Mouse (Mus musculus): ENCODE measurements at regions not wholly inside any gene's neighbourhood (a gene's known extent, or its start where the extent isn't known, plus 50 kb on each side); places are given as distances from the start of the nearest gene placed in this dataset.
A peak's percentile ranks its signal among the peaks of the same experiment; 100 is the strongest.

- Histone ChIP-seq H3K9ac (ENCODE audit: low read depth, low read length) (no peak overlapping the region), H3K9me3 (ENCODE audit: control insufficient read depth, low read length) (no peaks in the 10 kb centered on the region), H3K36me3 (ENCODE audit: control insufficient read depth, insufficient read depth, low read length) (no peaks in the 10 kb centered on the region), H3K4me2 (replicated peaks; ENCODE audit: low read depth, low read length) (no peak overlapping the region), H3K4me3 (ENCODE audit: low read length) (no peak overlapping the region), H3K4me1 (ENCODE audit: control insufficient read depth, insufficient read depth, low read length) (no peaks in the 10 kb centered on the region), H3K27ac (ENCODE audit: low read depth, low read length) (no peak overlapping the region), H3K27me3 (ENCODE audit: control insufficient read depth, insufficient read depth, low read length) (no peaks in the 10 kb centered on the region)
- no peak for ATAC-seq (ENCODE audit: low FRiP score, low TSS enrichment)
- 95% methylated on average over 1 of the region's 1 CpGs for WGBS
Observed at GRCm38 (mm10) chr14:85286203-85286602, 842.8 kb downstream of the Pcdh17 start.

GRCm38 (mm10) chr14:85287460-85287859 is 844.1 kb downstream of the Pcdh17 start:
- Histone ChIP-seq H3K4me3 (ENCODE audit: low read length) (no peak overlapping the region), H3K9ac (ENCODE audit: low read depth, low read length) (no peak overlapping the region), H3K9me3 (ENCODE audit: control insufficient read depth, low read length) (no peaks in the 10 kb centered on the region), H3K27ac (ENCODE audit: low read depth, low read length) (no peak overlapping the region), H3K36me3 (ENCODE audit: control insufficient read depth, insufficient read depth, low read length) (no peaks in the 10 kb centered on the region), H3K4me2 (replicated peaks; ENCODE audit: low read depth, low read length) (no peak overlapping the region), H3K4me1 (ENCODE audit: control insufficient read depth, insufficient read depth, low read length) (no peaks in the 10 kb centered on the region), H3K27me3 (ENCODE audit: control insufficient read depth, insufficient read depth, low read length) (no peaks in the 10 kb centered on the region)
- 82% methylated on average over 2 of the region's 2 CpGs for WGBS
- ATAC-seq (ENCODE audit: low FRiP score, low TSS enrichment) = no peak

GRCm38 (mm10) chr14:85298991-85299390 is 855.6 kb downstream of the Pcdh17 start:
- H3K9me3 ChIP-seq (ENCODE audit: control insufficient read depth, low read length) = no peaks in the 10 kb centered on the region
- no peak overlapping the region for H3K27ac ChIP-seq (ENCODE audit: low read depth, low read length)
- no peak overlapping the region for H3K4me2 ChIP-seq (replicated peaks; ENCODE audit: low read depth, low read length)
- ATAC-seq (ENCODE audit: low FRiP score, low TSS enrichment) = no peak
- 67% methylated on average over 3 of the region's 3 CpGs for WGBS
- no peak overlapping the region for H3K4me3 ChIP-seq (ENCODE audit: low read length)
- H3K36me3 ChIP-seq (ENCODE audit: control insufficient read depth, insufficient read depth, low read length) = no peaks in the 10 kb centered on the region
- no peaks in the 10 kb centered on the region for H3K27me3 ChIP-seq (ENCODE audit: control insufficient read depth, insufficient read depth, low read length)
- no peaks in the 10 kb centered on the region for H3K4me1 ChIP-seq (ENCODE audit: control insufficient read depth, insufficient read depth, low read length)
- no peak overlapping the region for H3K9ac ChIP-seq (ENCODE audit: low read depth, low read length)

DNA sequence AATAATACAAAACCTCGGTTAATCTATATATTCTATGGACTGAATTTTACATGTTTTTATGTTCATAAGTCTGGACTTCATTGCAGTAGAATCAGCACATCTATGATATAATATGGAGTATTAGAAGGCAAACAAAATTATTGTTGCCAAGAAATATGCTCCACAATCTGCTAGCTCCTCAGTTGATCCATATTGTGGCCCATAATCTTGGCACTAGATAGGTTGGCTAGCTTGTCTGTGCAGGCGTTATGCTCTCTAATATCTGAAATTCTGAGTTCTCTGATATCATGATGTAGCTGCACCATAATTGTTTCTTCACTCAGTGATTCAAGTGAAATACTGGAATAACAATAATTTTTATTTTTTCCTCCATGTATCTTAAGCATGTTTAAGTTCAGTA is 877.3 kb downstream of the Pcdh17 start:
- no peak for ATAC-seq (ENCODE audit: low FRiP score, low TSS enrichment)
- no peak overlapping the region for H3K4me3 ChIP-seq (ENCODE audit: low read length)
- WGBS = 97% methylated on average over 2 of the region's 2 CpGs

GRCm38 (mm10) chr14:85333277-85333676 is 889.9 kb downstream of the Pcdh17 start:
- peak; percentile 62; the same call in 1 of the 2 replicates for ATAC-seq (ENCODE audit: low FRiP score, low TSS enrichment)
- Histone ChIP-seq H3K36me3 (ENCODE audit: control insufficient read depth, insufficient read depth, low read length) (no peaks in the 10 kb centered on the region), H3K4me2 (replicated peaks; ENCODE audit: low read depth, low read length) (no peak overlapping the region), H3K27ac (ENCODE audit: low read depth, low read length) (no peak overlapping the region), H3K4me3 (ENCODE audit: low read length) (no peak overlapping the region), H3K9ac (ENCODE audit: low read depth, low read length) (no peak overlapping the region), H3K9me3 (ENCODE audit: control insufficient read depth, low read length) (no peaks in the 10 kb centered on the region), H3K27me3 (ENCODE audit: control insufficient read depth, insufficient read depth, low read length) (no peaks in the 10 kb centered on the region), H3K4me1 (ENCODE audit: control insufficient read depth, insufficient read depth, low read length) (no peaks in the 10 kb centered on the region)
- 12% methylated on average over 3 of the region's 3 CpGs for WGBS

More for the DNA sequence above, 877.3 kb downstream of the Pcdh17 start:
- Histone ChIP-seq H3K36me3 (ENCODE audit: control insufficient read depth, insufficient read depth, low read length) (no peaks in the 10 kb centered on the region), H3K9ac (ENCODE audit: low read depth, low read length) (no peak overlapping the region), H3K9me3 (ENCODE audit: control insufficient read depth, low read length) (no peaks in the 10 kb centered on the region), H3K27me3 (ENCODE audit: control insufficient read depth, insufficient read depth, low read length) (no peaks in the 10 kb centered on the region), H3K4me2 (replicated peaks; ENCODE audit: low read depth, low read length) (no peak overlapping the region), H3K4me1 (ENCODE audit: control insufficient read depth, insufficient read depth, low read length) (no peaks in the 10 kb centered on the region), H3K27ac (ENCODE audit: low read depth, low read length) (no peak overlapping the region)

DNA sequence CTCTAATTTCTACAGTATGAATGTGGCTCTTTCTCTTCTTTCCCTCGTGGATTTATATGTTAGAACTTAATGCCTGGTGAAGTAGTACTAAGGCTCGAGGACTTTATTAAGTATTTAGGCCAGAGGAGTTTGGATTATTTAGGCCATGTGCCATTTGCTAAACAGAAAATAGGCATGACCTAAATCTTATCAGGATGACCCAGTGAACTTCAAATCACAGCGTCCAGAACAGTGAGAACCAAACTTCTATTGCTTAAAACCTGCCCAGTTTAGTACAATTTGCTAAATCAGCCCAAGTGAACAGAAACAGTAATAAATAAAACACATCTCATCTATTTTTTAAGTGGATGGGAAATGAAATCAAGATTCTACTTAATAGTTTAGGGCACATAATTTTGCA is 893.8 kb downstream of the Pcdh17 start:
- Histone ChIP-seq H3K9ac (ENCODE audit: low read depth, low read length) (no peak overlapping the region), H3K27me3 (ENCODE audit: control insufficient read depth, insufficient read depth, low read length) (no peaks in the 10 kb centered on the region), H3K36me3 (ENCODE audit: control insufficient read depth, insufficient read depth, low read length) (no peaks in the 10 kb centered on the region), H3K4me2 (replicated peaks; ENCODE audit: low read depth, low read length) (no peak overlapping the region), H3K27ac (ENCODE audit: low read depth, low read length) (no peak overlapping the region), H3K9me3 (ENCODE audit: control insufficient read depth, low read length) (no peaks in the 10 kb centered on the region), H3K4me3 (ENCODE audit: low read length) (no peak overlapping the region), H3K4me1 (ENCODE audit: control insufficient read depth, insufficient read depth, low read length) (no peaks in the 10 kb centered on the region)
- ATAC-seq (ENCODE audit: low FRiP score, low TSS enrichment) = no peak
- WGBS = 75% methylated on average over 3 of the region's 3 CpGs

GRCm38 (mm10) chr14:85354626-85355355 is 911.4 kb downstream of the Pcdh17 start:
- H3K27ac ChIP-seq (ENCODE audit: low read depth, low read length) = no peak overlapping the region
- no peak for ATAC-seq (ENCODE audit: low FRiP score, low TSS enrichment)
- no peak overlapping the region for H3K4me2 ChIP-seq (replicated peaks; ENCODE audit: low read depth, low read length)
- H3K36me3 ChIP-seq (ENCODE audit: control insufficient read depth, insufficient read depth, low read length) = no peaks in the 10 kb centered on the region
- WGBS = 61% methylated on average over 4 of the region's 4 CpGs
- no peaks in the 10 kb centered on the region for H3K27me3 ChIP-seq (ENCODE audit: control insufficient read depth, insufficient read depth, low read length)
- H3K9me3 ChIP-seq (ENCODE audit: control insufficient read depth, low read length) = no peaks in the 10 kb centered on the region
- H3K4me3 ChIP-seq (ENCODE audit: low read length) = no peak overlapping the region
- H3K4me1 ChIP-seq (ENCODE audit: control insufficient read depth, insufficient read depth, low read length) = no peaks in the 10 kb centered on the region
- no peak overlapping the region for H3K9ac ChIP-seq (ENCODE audit: low read depth, low read length)

- Histone ChIP-seq H3K4me2 (replicated peaks; ENCODE audit: low read depth, low read length) (no peak overlapping the region), H3K36me3 (ENCODE audit: control insufficient read depth, insufficient read depth, low read length) (no peaks in the 10 kb centered on the region), H3K27ac (ENCODE audit: low read depth, low read length) (no peak overlapping the region), H3K9me3 (ENCODE audit: control insufficient read depth, low read length) (no peaks in the 10 kb centered on the region), H3K27me3 (ENCODE audit: control insufficient read depth, insufficient read depth, low read length) (no peaks in the 10 kb centered on the region), H3K4me1 (ENCODE audit: control insufficient read depth, insufficient read depth, low read length) (no peaks in the 10 kb centered on the region), H3K4me3 (ENCODE audit: low read length) (no peak overlapping the region), H3K9ac (ENCODE audit: low read depth, low read length) (no peak overlapping the region)
- ATAC-seq (ENCODE audit: low FRiP score, low TSS enrichment) = no peak
Observed at GRCm38 (mm10) chr14:85363611-85364010, 920.2 kb downstream of the Pcdh17 start.

- H3K9me3 ChIP-seq (ENCODE audit: control insufficient read depth, low read length) = no peaks in the 10 kb centered on the region
- ATAC-seq (ENCODE audit: low FRiP score, low TSS enrichment) = no peak
- H3K27me3 ChIP-seq (ENCODE audit: control insufficient read depth, insufficient read depth, low read length) = no peaks in the 10 kb centered on the region
Observed at GRCm38 (mm10) chr14:85373312-85373711, 929.9 kb downstream of the Pcdh17 start.

More at GRCm38 (mm10) chr14:85373312-85373711, 929.9 kb downstream of the Pcdh17 start:
- WGBS = 92% methylated on average over 1 of the region's 1 CpGs
- no peak overlapping the region for H3K27ac ChIP-seq (ENCODE audit: low read depth, low read length)
- H3K36me3 ChIP-seq (ENCODE audit: control insufficient read depth, insufficient read depth, low read length) = no peaks in the 10 kb centered on the region
- H3K4me2 ChIP-seq (replicated peaks; ENCODE audit: low read depth, low read length) = no peak overlapping the region
- H3K9ac ChIP-seq (ENCODE audit: low read depth, low read length) = no peak overlapping the region
- no peak overlapping the region for H3K4me3 ChIP-seq (ENCODE audit: low read length)
- H3K4me1 ChIP-seq (ENCODE audit: control insufficient read depth, insufficient read depth, low read length) = no peaks in the 10 kb centered on the region

Measured in kidney, embryonic 14.5 days (tissue).